Mouse (Mus musculus) ES-E14 (cell line): ENCODE results near the gene Prpf31.

Source experiments
- HCFC1 ChIP-seq: IDR thresholded peaks from 2 replicates; pipeline ENCODE4 v1.6.1; 2012; ENCODE audit warnings: low read length, inconsistent platforms, borderline replicate concordance; ENCODE audit not compliant: insufficient read depth
- MAFK ChIP-seq: IDR thresholded peaks from 2 replicates; pipeline ENCODE4 v1.6.1; 2014; ENCODE audit warnings: mild to moderate bottlenecking, low read depth, low read length, inconsistent platforms; ENCODE audit not compliant: insufficient read depth
- ZC3H11A ChIP-seq: IDR thresholded peaks from 2 replicates; pipeline ENCODE4 v1.6.1; 2012; ENCODE audit warnings: low read depth, mild to moderate bottlenecking, inconsistent platforms, low read length, borderline replicate concordance
- ZNF384 ChIP-seq: IDR thresholded peaks from 2 replicates; pipeline ENCODE4 v1.6.1; 2012; ENCODE audit warnings: low read depth, low read length, inconsistent platforms

DNA sequence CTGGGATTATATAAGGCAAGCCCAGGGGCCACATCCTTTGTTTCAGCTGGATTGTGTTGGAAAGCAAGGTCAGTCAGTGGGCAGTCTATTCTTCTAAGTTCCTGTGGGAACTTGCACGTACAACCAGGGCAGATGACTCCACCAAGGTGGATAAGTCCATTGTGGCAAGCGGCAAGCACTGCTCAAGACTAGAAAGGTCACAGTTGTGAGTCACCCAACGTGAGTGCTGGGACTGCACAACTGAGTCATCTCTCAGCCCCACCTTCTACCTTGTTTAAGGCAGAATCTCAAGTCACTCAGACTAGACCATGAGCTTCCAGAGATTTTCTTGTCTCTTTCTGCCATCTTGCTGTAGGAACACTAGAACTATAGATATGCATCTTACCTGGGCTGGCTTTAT is 39.2 kb upstream of the Prpf31 start:
- TF ChIP-seq ZNF384 (no peak), MAFK (no peak), HCFC1 (no peak), ZC3H11A (no peak)
